Mouse (Mus musculus): ENCODE measurements around the gene Dars2.

- no peak for TF ChIP-seq POLR2A (IDR thresholded peaks at IDR 0.05; ENCODE audit: insufficient read depth, low read length)
- no peak for TF ChIP-seq CTCF (IDR thresholded peaks at IDR 0.05; ENCODE audit: low read depth, low read length)
These were observed 788 bp upstream of the Dars2 start for GRCm38 (mm10) chr1:161071272-161071620.
